Mouse (Mus musculus) embryonic stem cell, embryonic (primary cell): ENCODE data around the gene Sbk1.
"Not testable (repeated sequence)": the region's sequence is repeated elsewhere in the genome, so short reads cannot be mapped to it uniquely, and the experiment has no call there.

Source experiments
- CTCF ChIA-PET, 4 experiments: fragments of 300-600 bp in 2 of 4; fragments of 350-600 bp in 2 of 4; sonication (Branson Sonifier 250); formaldehyde crosslinking; loops; one replicate each; lab custom pipeline; 2022; ENCODE audit warnings: inconsistent platforms in 2 of 4; lab: Charles Lee
- POLR2A ChIA-PET, 4 experiments: fragments of 300-600 bp in 2 of 4; fragments of 350-600 bp in 2 of 4; sonication (Branson Sonifier 250); formaldehyde crosslinking; loops; one replicate each; lab custom pipeline; 2022; ENCODE audit warnings: antibody characterized with exemption in 4 of 4, inconsistent platforms in 1 of 4; lab: Charles Lee

The Sbk1 gene

GRCm38 (mm10) chr7:126291681-126292545, 19.5 kb downstream of the Sbk1 start:
- CTCF ChIA-PET: interaction anchor here in 3 of 4 experiments (0.5 to 1.6 kb wide), 5 partner anchors 31 to 534 kb away, joined by 3 to 6 read pairs (median 4); no protein-coding TSS in a partner anchor

GRCm38 (mm10) chr7:126293091-126293490, 20.7 kb downstream of the Sbk1 start:
- POLR2A ChIA-PET: interaction anchor here in 3 of 4 experiments (0.5 to 3.4 kb wide), 15 partner anchors 9 to 402 kb away, joined by 3 to 15 read pairs (median 3); partner anchors contain the start of gene Sbk1 (in 2 of the 3)

More at GRCm38 (mm10) chr7:126291681-126292545, 19.5 kb downstream of the Sbk1 start:
- POLR2A ChIA-PET: interaction anchor here (0.6 to 3.4 kb wide), 18 partner anchors 9 to 1215 kb away, joined by 3 to 15 read pairs (median 3); partner anchors contain the start of gene Sbk1 (in 2 of the 4)

GRCm38 (mm10) chr7:126297579-126298460, 25.4 kb downstream of the Sbk1 start:
- POLR2A ChIA-PET: interaction anchor here in 2 of 4 experiments (0.7 to 3.0 kb wide), 6 partner anchors 11 to 618 kb away, joined by 3 to 7 read pairs (median 3); no protein-coding TSS in a partner anchor
- CTCF ChIA-PET: interaction anchor here in 3 of 4 experiments (1.0 to 2.3 kb wide), 3 partner anchors 7 to 37 kb away, joined by 3 to 7 read pairs (median 4); no protein-coding TSS in a partner anchor

More at GRCm38 (mm10) chr7:126293091-126293490, 20.7 kb downstream of the Sbk1 start:
- CTCF ChIA-PET: interaction anchor here (0.5 to 1.4 kb wide), 6 partner anchors 21 to 45 kb away, joined by 3 to 6 read pairs (median 4); no protein-coding TSS in a partner anchor

- ChIA-PET POLR2A (interaction anchor here in 2 of 4 experiments (0.8 to 1.2 kb wide), 2 partner anchors 15 to 61 kb away, joined by 3 read pairs; no protein-coding TSS in a partner anchor), CTCF (interaction anchor here in 3 of 4 experiments (1.0 to 2.3 kb wide), 3 partner anchors 9 to 38 kb away, joined by 3 to 7 read pairs (median 4); no protein-coding TSS in a partner anchor)
Observed at GRCm38 (mm10) chr7:126298856-126299255, 26.4 kb downstream of the Sbk1 start.

- POLR2A ChIA-PET: interaction anchor here (0.6 to 2.5 kb wide), 12 partner anchors 9 to 90 kb away, joined by 3 to 13 read pairs (median 3); partner anchors contain the start of gene Sbk1 (in 1 of the 4)
- CTCF ChIA-PET: interaction anchor here in 3 of 4 experiments (0.6 to 1.5 kb wide), 3 partner anchors 19 to 800 kb away, joined by 3 to 6 read pairs (median 4); no protein-coding TSS in a partner anchor
Observed at GRCm38 (mm10) chr7:126301831-126302230, 29.4 kb downstream of the Sbk1 start.

GRCm38 (mm10) chr7:126311822-126312221, 39.4 kb downstream of the Sbk1 start:
- ChIA-PET CTCF (no interaction called here), POLR2A (interaction anchor here in 1 of 4 experiments (1.1 to 2.3 kb wide), 3 partner anchors 10 to 37 kb away, joined by 3 to 10 read pairs (median 3); no protein-coding TSS in a partner anchor)

GRCm38 (mm10) chr7:126313309-126313708, 40.9 kb downstream of the Sbk1 start:
- ChIA-PET POLR2A (interaction anchor here in 2 of 4 experiments (0.6 to 2.3 kb wide), 5 partner anchors 11 to 492 kb away, joined by 3 to 10 read pairs (median 4); no protein-coding TSS in a partner anchor), CTCF (interaction anchor here in 3 of 4 experiments (0.7 to 1.1 kb wide), 4 partner anchors 11 to 623 kb away, joined by 3 to 5 read pairs (median 4); no protein-coding TSS in a partner anchor)

GRCm38 (mm10) chr7:126314273-126314672, 41.9 kb downstream of the Sbk1 start:
- ChIA-PET POLR2A (interaction anchor here in 2 of 4 experiments (0.5 to 1.7 kb wide), 7 partner anchors 10 to 252 kb away, joined by 3 to 6 read pairs (median 3); partner anchors contain the start of genes Eif3c (in 1 of the 2) and Sbk1 (in 1 of the 2)), CTCF (interaction anchor here in 2 of 4 experiments (1.0 to 1.3 kb wide), 2 partner anchors 9 to 10 kb away, joined by 3 to 4 read pairs; no protein-coding TSS in a partner anchor)

GRCm38 (mm10) chr7:126323729-126324128, 51.3 kb downstream of the Sbk1 start:
- CTCF ChIA-PET: interaction anchor here (0.6 to 3.6 kb wide), 29 partner anchors 9 to 253 kb away, joined by 3 to 37 read pairs (median 4); partner anchors contain the start of genes Spns1 (in 4 of the 4) and Sh2b1 (in 1 of the 4)

GRCm38 (mm10) chr7:126324791-126325190, 52.4 kb downstream of the Sbk1 start:
- POLR2A ChIA-PET: interaction anchor here (0.6 to 5.8 kb wide), 33 partner anchors 14 to 252 kb away, joined by 3 to 87 read pairs (median 4); partner anchors contain the start of genes Spns1 (in 3 of the 4), Eif3c (in 1 of the 4), Lat (in 1 of the 4) and Sh2b1 (in 1 of the 4)

More at GRCm38 (mm10) chr7:126323729-126324128, 51.3 kb downstream of the Sbk1 start:
- POLR2A ChIA-PET: interaction anchor here (0.6 to 5.8 kb wide), 30 partner anchors 9 to 309 kb away, joined by 3 to 87 read pairs (median 4); partner anchors contain the start of genes Spns1 (in 3 of the 4), Lat (in 1 of the 4) and Sh2b1 (in 1 of the 4)

GRCm38 (mm10) chr7:126325576-126326273, 53.3 kb downstream of the Sbk1 start:
- POLR2A ChIA-PET: interaction anchor here (0.6 to 5.8 kb wide), 37 partner anchors 9 to 258 kb away, joined by 3 to 87 read pairs (median 4); partner anchors contain the start of genes Spns1 (in 3 of the 4), Sh2b1 (in 2 of the 4), Eif3c (in 1 of the 4) and Lat (in 1 of the 4)

More at GRCm38 (mm10) chr7:126324791-126325190, 52.4 kb downstream of the Sbk1 start:
- CTCF ChIA-PET: interaction anchor here (0.7 to 3.6 kb wide), 19 partner anchors 10 to 252 kb away, joined by 3 to 37 read pairs (median 4); partner anchors contain the start of gene Spns1 (in 4 of the 4)

GRCm38 (mm10) chr7:126328848-126329247, 56.4 kb downstream of the Sbk1 start:
- CTCF ChIA-PET: not testable (repeated sequence)
- POLR2A ChIA-PET: interaction anchor here in 1 of 4 experiments (0.6 to 1.3 kb wide), 2 partner anchors 10 to 237 kb away, joined by 3 to 5 read pairs; partner anchors contain the start of gene Eif3c

More at GRCm38 (mm10) chr7:126325576-126326273, 53.3 kb downstream of the Sbk1 start:
- CTCF ChIA-PET: interaction anchor here (0.7 to 3.6 kb wide), 7 partner anchors 20 to 74 kb away, joined by 3 to 37 read pairs (median 3); partner anchors contain the start of gene Spns1 (in 4 of the 4)

- POLR2A ChIA-PET: interaction anchor here in 3 of 4 experiments (0.6 to 1.3 kb wide), 6 partner anchors 9 to 379 kb away, joined by 3 to 6 read pairs (median 4); partner anchors contain the start of gene Sbk1 (in 1 of the 3)
Observed at GRCm38 (mm10) chr7:126329907-126330645, 57.7 kb downstream of the Sbk1 start.

GRCm38 (mm10) chr7:126330693-126331092, 58.3 kb downstream of the Sbk1 start:
- ChIA-PET POLR2A (interaction anchor here in 1 of 4 experiments (0.7 kb wide), 1 partner anchor 378 kb away, joined by 3 read pairs; no protein-coding TSS in a partner anchor), CTCF (interaction anchor here in 1 of 4 experiments (0.6 kb wide), 2 partner anchors 17 to 450 kb away, joined by 4 to 7 read pairs; partner anchors contain the start of gene Tbx6)

More at GRCm38 (mm10) chr7:126329907-126330645, 57.7 kb downstream of the Sbk1 start:
- CTCF ChIA-PET: interaction anchor here in 2 of 4 experiments (0.6 to 1.0 kb wide), 4 partner anchors 9 to 451 kb away, joined by 3 to 7 read pairs (median 4); partner anchors contain the start of gene Tbx6 (in 1 of the 2)
